Mouse (Mus musculus): ENCODE measurements around the gene Dnmbp.

- no peak for TF ChIP-seq CTCF (conservative IDR thresholded peaks at IDR 0.05; ENCODE audit: insufficient read depth, insufficient read length, low read depth, low read length)
- no peak for TF ChIP-seq POLR2A (IDR thresholded peaks at IDR 0.05; ENCODE audit: low read depth, low read length)
These were observed 87.9 kb downstream of the Dnmbp start for GRCm38 (mm10) chr19:43851996-43852630.
